Mouse (Mus musculus) liver (tissue): Measurements from ENCODE around the gene Lysmd1.

Source experiments
- DNase-seq: peaks from one replicate; pipeline ENCODE4 v3.0.0-alpha.2; 2020; ENCODE audit warnings: mixed read lengths

Lysmd1 gene

DNA sequence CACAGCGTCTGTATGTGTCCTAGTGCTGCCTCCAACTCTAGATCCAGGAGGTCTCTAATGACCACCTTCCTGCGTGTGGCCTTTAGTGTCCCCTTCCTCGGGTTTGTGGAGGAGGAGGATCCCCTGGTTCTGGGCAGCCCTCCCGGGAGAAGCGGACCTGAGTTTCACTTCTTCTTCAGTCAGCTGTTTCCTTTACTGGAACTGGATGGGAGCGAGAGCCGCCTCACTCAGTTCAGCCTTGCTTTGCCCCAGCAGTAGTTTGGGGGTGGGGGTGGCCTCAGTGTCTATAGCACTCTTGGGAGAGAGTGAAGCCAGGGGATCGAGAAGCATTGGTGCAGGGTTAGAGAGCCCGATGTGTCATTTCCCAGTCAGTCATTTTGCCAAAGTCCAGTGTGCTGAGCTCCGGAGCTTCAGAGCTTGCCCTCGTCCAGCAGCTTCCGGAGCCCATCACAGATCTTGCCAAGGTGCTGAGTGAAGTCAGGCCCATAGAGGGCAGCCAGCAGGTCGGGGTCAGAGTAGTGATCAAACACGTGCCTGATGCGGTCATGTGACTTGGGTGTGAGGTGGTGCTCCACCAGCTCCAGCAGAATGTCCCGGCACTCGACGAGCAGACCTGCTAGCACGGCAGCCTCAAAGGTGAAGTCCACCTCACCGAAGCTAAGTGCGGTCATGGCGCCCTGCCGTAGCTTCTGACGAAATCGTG, 5.8 kb downstream of the Lysmd1 start:
- DNase-seq: no peak

DNA sequence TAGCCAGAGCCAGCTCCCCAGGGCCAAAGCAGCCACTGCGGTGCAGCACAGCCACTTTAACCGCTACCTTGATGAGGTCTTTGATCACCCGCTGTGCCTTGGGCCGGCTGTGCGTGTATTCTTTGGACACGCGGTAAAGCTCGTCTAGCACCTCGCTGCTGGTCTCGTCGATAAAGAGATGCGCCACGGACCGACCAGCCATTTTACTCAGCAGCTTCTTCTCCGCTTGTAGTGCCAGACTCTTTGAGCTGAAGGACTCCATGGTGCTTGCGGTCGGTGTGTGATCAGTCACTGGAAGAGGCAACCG, 6.4 kb downstream of the Lysmd1 start:
- DNase-seq: no peak

DNA sequence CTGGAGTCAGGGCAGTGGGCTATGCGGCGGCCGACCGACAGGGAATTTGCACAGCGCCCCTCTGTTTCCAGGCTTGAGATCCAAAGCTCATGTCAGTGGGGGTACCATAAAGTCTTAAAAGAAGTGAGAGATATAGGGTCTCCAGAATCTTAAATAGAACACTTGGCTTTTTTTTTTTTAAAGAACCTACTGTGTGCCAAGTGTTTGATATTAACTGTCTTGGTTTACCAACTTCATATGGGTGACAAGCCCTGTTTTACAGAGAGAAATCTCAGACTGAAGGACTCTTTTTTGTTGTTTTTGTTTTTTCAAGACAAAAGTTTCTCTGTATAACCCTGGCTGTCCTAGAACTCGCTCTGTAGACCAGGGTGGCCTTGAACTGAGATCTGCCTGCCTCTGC, 6.9 kb downstream of the Lysmd1 start:
- no peak for DNase-seq

GRCm38 (mm10) chr3:95141474-95141873, 7.6 kb downstream of the Lysmd1 start:
- DNase-seq: peak; percentile 35

GRCm38 (mm10) chr3:95141952-95142616, 8.2 kb downstream of the Lysmd1 start, which contains the start of gene Tnfaip8l2:
Tnfaip8l2 (minus strand) TSS chr3:95142360.
- DNase-seq: peak; percentile 66

DNA sequence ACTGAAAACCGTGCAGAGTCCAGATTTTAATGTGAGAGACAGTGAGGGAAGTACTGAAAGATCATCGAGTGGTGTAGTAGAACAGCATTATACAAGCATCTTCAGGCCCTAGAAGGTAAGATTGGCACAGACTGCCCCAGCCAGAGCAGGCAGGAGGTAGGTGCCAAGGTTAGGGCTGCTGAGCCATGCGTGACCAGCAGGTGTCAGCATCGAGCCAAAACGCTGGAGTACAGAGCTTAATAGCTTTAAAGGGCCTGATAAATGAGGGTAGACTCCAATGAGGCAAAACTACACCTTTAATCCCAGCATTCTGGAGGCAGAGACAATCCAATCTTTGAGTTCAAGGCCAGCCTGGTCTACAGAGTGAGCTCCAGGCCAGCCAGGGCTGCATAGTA, 8.7 kb downstream of the Lysmd1 start:
- peak; percentile 85 for DNase-seq

DNA sequence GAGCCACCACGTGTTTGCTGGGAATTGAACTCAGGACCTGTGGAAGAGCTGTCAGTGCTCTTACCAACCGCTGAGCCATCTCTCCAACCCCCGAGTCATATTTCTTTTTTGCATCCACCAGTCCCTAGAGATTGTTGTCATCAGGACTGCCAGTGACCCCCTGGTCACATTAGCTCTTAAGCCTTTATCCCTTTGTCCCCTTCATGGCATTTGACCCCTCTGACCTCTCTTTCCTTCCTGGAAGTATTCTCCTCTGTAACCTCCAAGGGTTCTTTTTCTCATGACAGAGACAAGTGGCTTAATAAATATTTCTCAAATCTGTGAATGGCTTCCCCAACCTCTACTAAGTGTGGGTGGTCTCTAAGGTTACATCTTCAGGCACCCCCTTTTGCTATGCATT, 14.0 kb downstream of the Lysmd1 start:
- DNase-seq: no peak

DNA sequence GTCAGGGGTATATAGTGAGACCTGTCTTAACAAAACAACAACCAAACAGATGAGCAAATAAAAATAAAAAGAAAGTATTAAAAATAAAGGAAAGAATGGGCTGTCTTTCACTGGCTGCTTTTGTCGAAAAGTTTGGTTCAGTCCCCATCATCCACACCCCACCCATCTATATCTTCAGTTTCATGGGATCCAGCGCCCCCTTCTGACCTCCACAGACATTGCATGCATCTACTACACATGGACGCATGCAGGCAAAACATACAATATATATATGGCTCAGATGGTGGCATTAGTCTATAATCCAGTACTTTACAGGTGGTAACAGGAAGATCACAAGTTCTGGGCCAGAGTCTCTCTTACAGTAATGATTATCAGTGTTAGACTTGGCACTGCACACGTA, 20.0 kb downstream of the Lysmd1 start:
- DNase-seq: peak; percentile 68

DNA sequence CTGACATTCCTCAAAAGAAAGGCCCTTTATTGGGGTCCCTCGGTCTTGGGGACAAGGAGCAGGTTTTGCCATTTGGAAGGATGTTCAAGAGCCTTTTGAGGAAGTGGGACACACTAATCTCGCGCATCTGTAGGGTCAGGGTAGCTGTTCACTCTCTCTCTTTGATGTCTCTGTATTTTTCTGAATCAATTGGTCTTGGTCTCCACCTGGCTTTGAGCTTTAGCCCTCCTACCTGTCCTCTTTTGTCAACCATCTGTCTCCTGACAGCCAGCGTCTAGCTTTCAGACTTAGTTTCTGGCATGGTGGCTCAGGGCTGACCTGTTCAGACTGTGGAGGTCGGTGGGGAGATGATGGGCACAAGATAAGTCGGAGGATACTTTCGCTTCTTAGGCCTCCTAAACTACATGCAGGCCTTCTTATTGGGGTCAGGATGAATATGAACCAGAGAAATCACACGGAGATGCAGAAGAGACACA, 25.7 kb downstream of the Lysmd1 start:
- no peak for DNase-seq

- peak; percentile 90 for DNase-seq
Observed at GRCm38 (mm10) chr3:95159987-95160963, 26.4 kb downstream of the Lysmd1 start, which contains the start of gene Sema6c. Sema6c (plus strand) TSS chr3:95160457.

DNA sequence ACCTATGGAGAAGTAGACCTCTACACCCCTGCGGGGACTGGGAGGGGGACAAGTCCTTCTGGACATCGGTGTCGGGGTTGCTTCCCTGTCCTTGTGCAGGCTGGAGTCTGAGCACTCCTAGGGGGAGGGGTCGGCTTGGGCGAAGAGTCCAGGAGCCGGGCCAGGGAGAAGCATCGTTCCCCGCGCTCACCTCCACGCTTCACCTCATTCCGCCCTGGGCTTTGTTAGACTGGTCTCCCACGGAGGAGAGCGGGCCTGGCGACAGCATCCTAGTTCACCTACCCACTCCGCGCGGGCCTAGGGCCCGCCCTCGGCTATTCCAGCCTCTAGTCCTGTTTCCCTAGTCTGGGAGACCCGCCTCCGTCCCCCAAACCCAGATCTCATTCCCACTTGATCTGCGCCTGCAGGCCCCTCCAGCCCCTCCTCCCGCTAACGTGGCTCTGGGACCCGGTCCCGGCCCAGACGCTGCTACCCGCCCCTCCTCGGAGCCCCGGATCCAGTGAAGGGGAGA, 27.2 kb downstream of the Lysmd1 start:
- peak; percentile 16 for DNase-seq

GRCm38 (mm10) chr3:95161618-95162344, 27.9 kb downstream of the Lysmd1 start:
- DNase-seq: no peak

- no peak for DNase-seq
Observed at GRCm38 (mm10) chr3:95162345-95162628, 28.4 kb downstream of the Lysmd1 start.

DNA sequence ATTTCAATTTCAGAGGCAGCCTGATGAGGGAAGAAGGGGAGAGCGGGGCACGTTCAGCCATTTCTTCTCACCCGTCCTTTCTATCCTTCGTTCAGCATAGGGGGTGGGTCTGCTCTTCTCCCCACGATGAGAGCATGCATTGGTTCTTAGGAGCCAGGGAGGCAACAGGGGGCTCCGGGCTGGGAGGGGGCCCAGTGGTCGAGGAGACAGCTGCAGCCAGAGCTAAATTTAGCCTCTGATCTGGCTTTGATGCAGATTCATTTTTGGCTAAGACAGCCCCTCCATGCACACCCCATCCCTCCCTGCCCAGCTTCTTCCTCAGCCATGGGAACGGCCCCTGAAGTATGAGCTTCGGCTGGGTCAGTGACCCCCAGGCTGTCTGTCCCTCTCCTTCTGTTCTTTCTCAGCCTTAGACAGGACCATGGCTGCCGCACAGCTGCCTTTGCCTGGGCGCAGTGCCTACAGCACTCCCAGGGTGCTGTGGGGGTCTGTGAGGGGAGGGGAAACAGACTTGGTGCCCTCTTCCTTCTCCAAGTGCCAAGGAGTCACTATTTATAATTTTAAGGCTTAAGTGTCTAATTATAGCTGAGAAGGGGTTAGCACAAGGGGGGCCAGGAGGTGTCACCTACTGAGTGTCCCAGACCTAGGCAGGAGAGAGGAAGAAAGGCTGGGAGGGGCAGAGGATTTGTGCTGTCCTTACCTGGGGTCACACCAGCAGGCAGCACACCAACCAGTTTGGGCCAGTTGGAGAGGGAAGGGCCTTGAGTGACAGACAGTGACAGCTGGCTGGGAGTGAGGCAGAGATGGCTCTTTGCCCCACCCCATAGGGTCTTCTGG, 29.7 kb downstream of the Lysmd1 start:
- DNase-seq: no peak

- no peak for DNase-seq
Observed at GRCm38 (mm10) chr3:95164256-95164550, 30.3 kb downstream of the Lysmd1 start.

GRCm38 (mm10) chr3:95164840-95165239, 31.0 kb downstream of the Lysmd1 start:
- DNase-seq: no peak

- DNase-seq: no peak
Observed at GRCm38 (mm10) chr3:95169996-95170395, 36.1 kb downstream of the Lysmd1 start.

- DNase-seq: no peak
Observed at GRCm38 (mm10) chr3:95171105-95171504, 37.2 kb downstream of the Lysmd1 start.

- peak; percentile 9 for DNase-seq
Observed at GRCm38 (mm10) chr3:95172526-95173255, 38.8 kb downstream of the Lysmd1 start.

DNA sequence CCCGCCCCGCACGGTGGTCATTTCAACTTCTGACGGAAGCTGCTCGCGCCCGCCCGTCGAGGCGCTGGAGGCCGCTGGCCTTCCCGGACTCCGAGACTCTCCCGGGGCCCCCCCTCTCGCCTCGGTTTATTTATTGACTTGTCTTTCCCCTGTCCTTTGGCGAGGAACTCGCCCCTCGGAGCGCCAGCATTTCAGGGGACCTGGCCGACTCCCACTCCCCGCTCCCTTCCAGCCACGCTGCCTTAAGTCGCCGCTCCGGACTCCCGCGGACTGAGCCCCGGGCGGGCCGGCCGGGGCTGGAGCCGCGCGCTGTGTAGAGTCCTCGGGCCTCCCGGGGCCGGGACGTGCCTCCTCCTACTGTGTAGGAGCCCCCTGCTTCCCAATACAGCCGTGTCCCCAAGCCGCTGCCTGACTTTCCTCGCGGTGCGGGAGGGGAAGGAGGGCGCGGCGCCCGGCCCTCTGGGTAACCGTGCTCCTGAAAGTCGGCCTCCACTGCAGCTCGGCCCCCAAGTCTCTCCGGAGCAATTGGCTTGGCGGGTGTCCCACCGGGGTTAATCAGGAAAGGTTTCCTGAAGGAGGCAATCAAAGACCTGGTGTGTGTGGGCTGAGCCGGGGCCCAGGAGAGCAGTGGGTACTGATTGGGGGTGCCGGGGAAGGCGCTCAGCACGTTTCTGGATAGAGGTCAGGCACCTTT, 39.5 kb downstream of the Lysmd1 start:
- peak; percentile 7 for DNase-seq
